Mouse (Mus musculus): ENCODE results near the gene Col25a1. TPM values are rescaled to one million over a fixed set of nuclear protein-coding genes. Genes with fewer than 3 reads are reported as not detected.

Gene Col25a1
- total RNA-seq, 2 experiments from 2014 or later: 12.5 to 13.9 TPM

GRCm38 (mm10) chr3:130556263-130556662 is 425.0 kb downstream of the Col25a1 start:
- no peak for DNase-seq (ENCODE audit: low spot score in 2 of 2)

GRCm38 (mm10) chr3:130565586-130565985 is 434.3 kb downstream of the Col25a1 start:
- DNase-seq (ENCODE audit: low spot score in 2 of 2): no peak

DNA sequence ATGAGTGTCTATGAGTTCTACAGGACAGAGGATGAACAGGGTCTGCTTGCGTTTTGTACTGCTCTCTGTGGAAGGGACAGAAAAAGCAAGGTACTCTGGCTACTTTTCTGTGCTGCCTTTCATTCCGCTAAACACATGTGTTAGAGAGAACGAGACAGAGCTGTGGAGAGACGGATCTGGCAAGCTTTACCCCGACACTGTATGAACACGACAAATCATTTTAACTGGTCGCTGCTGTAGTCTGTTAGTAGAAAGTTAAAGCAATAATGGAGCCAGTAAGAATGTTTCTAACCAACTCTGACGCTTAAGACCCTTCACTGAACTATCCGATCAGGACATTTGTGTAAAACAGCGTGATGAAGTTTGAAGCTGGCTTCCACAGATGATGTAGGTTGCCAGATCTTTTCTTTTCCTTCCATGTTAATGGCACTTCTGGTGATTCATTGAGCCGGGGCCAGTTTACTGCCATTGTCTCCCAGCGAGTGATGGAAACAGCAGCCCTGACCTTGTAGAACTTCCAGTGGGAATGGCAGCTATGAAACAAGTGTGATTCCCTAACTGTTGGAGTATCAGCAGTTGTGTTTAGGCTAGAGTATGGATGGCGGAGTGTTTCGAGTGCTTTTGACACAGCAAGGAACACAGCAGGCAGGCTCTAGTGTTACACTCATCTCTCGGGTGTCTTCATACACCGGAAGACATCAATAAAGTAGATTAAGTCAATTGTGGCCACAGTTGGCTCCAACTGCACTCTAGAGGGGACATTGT is 437.2 kb downstream of the Col25a1 start:
- no peak for DNase-seq (ENCODE audit: low spot score in 2 of 2)

DNA sequence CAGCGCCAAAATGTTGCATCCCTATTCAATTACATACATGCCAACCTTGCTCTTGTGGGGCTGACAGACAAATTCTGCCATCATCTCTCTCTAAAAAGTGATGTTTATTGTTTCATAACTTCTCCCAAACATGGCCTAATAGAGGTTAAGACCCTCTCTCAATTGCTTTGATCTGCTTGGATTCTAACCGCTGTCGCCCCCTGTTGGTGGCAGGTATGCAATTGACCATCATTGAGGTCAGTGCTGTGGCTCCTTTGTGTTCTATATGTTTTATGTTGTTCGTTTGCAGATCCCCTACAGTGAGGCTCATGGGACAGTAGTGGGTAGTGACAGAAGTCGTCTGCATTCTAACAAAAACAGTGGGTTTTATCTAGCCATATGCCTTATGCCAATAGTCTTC is 441.9 kb downstream of the Col25a1 start:
- no peak for DNase-seq (ENCODE audit: low spot score in 2 of 2)

- no peak for DNase-seq (ENCODE audit: low spot score in 2 of 2)
Measured at GRCm38 (mm10) chr3:130574652-130575051, 443.4 kb downstream of the Col25a1 start.

DNA sequence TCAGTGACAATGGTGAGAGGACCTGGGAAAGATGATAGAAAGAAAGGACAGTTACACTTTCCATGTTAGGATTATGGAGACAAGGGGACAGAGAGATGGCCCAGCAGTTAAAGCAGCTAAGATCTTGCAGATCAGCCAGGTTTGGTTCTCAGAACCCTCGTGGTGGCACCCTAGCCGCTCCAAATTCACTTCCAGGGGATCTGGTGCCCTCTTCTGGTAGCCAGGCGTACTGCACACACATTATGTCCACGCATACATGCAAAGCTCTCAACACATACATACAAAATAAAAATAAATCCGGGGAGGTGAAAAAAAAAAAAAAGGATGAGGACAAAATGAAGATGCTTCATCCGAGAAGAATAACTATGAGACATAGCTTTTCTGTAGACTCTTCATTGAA is 445.4 kb downstream of the Col25a1 start:
- no peak for DNase-seq (ENCODE audit: low spot score in 2 of 2)

- no peak for DNase-seq (ENCODE audit: low spot score in 2 of 2)
Measured at GRCm38 (mm10) chr3:130579501-130579900, 448.2 kb downstream of the Col25a1 start.

GRCm38 (mm10) chr3:130581577-130581976 is 450.3 kb downstream of the Col25a1 start:
- DNase-seq (ENCODE audit: low spot score in 2 of 2): no peak

DNA sequence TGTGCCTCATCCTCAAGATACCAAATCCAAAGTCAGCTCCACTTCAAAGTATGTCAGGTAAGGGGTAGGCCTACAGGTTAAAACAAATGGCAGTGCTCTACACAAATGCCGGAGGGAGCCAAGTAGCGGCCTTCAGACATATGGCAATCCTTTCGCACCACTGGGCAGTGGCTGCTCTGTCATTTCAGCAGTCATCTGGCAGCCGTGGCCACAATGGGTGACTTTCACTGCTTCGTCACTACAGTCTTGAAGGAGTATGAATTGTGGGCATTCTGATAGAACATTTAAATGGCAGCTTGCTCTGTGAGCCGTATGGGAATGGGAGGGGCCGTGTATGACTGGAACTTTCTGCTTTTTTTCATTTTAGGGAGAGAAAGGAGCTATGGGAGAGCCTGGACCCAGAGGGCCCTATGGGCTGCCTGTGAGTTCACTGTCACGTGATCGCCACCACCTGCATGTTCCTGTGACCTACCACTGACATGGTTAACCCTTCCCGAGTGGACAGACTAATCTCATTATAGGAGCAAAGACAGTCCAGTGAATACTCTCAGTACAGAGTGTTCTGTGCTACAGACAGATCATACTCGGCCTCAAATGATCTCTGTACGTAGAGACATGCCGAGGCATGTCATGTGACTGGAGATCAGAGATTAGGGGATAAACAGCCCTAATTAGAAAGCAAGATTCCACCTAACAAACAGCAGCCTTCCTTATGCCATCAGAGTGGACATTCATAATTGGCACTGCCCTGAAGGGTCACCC is 451.8 kb downstream of the Col25a1 start:
- no peak for DNase-seq (ENCODE audit: low spot score in 2 of 2)

- DNase-seq (ENCODE audit: low spot score in 2 of 2): no peak
Measured at GRCm38 (mm10) chr3:130584007-130584406, 452.7 kb downstream of the Col25a1 start.

GRCm38 (mm10) chr3:130595050-130595449 is 463.7 kb downstream of the Col25a1 start:
- no peak for DNase-seq (ENCODE audit: low spot score in 2 of 2)

GRCm38 (mm10) chr3:130601491-130601890 is 470.2 kb downstream of the Col25a1 start:
- DNase-seq (ENCODE audit: low spot score in 2 of 2): no peak

GRCm38 (mm10) chr3:130607924-130608323 is 476.6 kb downstream of the Col25a1 start:
- no peak for DNase-seq (ENCODE audit: low spot score in 2 of 2)

DNA sequence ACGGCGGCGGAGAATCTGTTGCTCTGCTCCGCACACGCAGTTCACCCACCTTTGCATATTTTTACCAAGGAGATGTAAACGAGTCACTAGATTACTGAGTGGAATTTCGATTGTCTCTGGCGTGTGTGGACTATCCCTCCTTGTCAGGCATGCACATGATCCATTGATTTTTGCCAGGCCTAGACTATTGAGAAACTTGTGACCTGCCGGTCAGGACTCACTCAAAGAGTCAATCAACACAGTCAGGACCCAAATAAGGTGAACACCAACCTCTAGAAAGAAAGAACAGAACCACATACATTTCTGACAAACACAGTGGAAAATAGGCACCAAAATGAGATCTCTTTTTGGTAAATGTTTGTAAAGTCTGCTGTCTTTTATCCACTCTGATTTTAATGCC is 483.1 kb downstream of the Col25a1 start:
- DNase-seq (ENCODE audit: low spot score in 2 of 2): no peak

GRCm38 (mm10) chr3:130615625-130616024 is 484.3 kb downstream of the Col25a1 start:
- DNase-seq (ENCODE audit: low spot score in 2 of 2): no peak

DNA sequence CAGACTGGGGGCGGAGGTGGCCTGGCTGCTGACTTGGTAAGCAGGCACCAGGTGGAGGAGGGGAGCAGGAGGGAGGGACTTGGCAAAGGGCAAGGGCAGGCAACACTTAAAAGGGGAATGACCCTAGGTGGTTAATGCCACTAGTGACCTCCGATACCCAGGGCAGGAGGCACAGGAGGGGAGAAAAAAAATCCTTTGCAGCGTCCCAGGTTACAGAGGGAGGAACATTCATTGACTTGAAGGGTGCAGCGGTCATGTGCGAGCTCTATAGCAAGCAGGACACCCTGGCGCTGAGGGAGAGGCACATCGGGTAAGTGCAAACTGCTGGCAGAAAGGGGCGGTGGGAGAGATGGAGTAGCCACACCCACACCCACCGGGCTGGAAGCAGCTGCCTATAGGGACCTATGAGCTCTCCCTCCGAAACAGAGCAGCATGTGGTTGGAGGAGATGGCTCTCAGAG is 486.2 kb downstream of the Col25a1 start, which contains the start of gene Etnppl:
Gene Etnppl (plus strand): TSS at position 10 of the 460 bp plus-strand sequence.
- peak in 1 of 2 experiments; percentile 16 for DNase-seq (ENCODE audit: low spot score in 2 of 2)

GRCm38 (mm10) chr3:130620517-130621146 is 489.3 kb downstream of the Col25a1 start:
- DNase-seq (ENCODE audit: low spot score in 2 of 2): no peak

- no peak for DNase-seq (ENCODE audit: low spot score in 2 of 2)
Measured at GRCm38 (mm10) chr3:130628358-130628757, 497.1 kb downstream of the Col25a1 start.

DNA sequence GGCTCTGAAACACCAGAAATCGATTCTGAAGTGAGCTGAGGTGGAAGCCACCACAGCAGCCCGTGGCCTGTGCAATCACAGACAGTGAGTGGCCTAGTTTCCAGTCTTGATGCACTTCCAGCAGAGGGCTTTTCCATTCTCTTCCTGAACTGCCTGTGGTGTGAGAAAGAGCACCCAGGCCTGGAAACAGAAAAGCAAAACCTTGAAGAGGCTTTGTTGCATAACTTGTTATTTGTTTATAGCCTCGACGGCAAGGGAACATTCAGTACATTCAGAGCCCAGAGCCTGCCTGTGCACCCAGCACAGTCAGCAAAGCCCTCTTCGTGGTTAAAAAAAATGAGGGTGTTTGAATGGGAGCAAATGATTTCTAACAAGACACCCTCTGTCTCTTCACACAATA is 502.6 kb downstream of the Col25a1 start:
- no peak for DNase-seq (ENCODE audit: low spot score in 2 of 2)

- no peak for DNase-seq (ENCODE audit: low spot score in 2 of 2)
Measured at GRCm38 (mm10) chr3:130646110-130646810, 515.0 kb downstream of the Col25a1 start.
